Mouse (Mus musculus) liver, embryonic 15.5 days (tissue): Measurements from ENCODE around the gene Cyb5r2. TPM values are rescaled to one million over a fixed set of nuclear protein-coding genes. Genes with fewer than 3 reads are reported as not detected.

Source experiments
- ATAC-seq: fragments of 200-750 bp; cut with Nextera tagmentation; 2 replicates; pipeline ENCODE4 v1.8.0; 2017; ENCODE audit warnings: moderate number of reproducible peaks, mild to moderate bottlenecking, moderate library complexity; ENCODE audit not compliant: insufficient read depth
- H3K27ac ChIP-seq: fragments of 300-500 bp; sonication (generic); replicated peaks from 2 replicates; pipeline ENCODE4 v1.5.1; 2015; ENCODE audit warnings: mild to moderate bottlenecking, inconsistent platforms
- H3K27me3 ChIP-seq: fragments of 300-500 bp; sonication (generic); 2 replicates; pipeline ENCODE4 v1.6.1; 2015; ENCODE audit warnings: mild to moderate bottlenecking, inconsistent platforms
- H3K36me3 ChIP-seq: fragments of 300-500 bp; sonication (generic); replicated peaks from 2 replicates; pipeline ENCODE4 v1.6.1; 2015; ENCODE audit warnings: moderate library complexity, mild to moderate bottlenecking, inconsistent platforms
- H3K4me1 ChIP-seq: fragments of 300-500 bp; sonication (generic); replicated peaks from 2 replicates; pipeline ENCODE4 v1.6.1; 2015; ENCODE audit warnings: inconsistent platforms
- H3K4me2 ChIP-seq: fragments of 300-500 bp; sonication (generic); 2 replicates; pipeline ENCODE4 v1.6.1; 2015; ENCODE audit warnings: moderate library complexity, mild to moderate bottlenecking, inconsistent platforms
- H3K4me3 ChIP-seq: fragments of 300-500 bp; sonication (generic); replicated peaks from 2 replicates; pipeline ENCODE4 v1.5.1; 2015; ENCODE audit warnings: mild to moderate bottlenecking, inconsistent platforms
- H3K9ac ChIP-seq: fragments of 300-500 bp; sonication (generic); 2 replicates; pipeline ENCODE4 v1.6.1; 2015; ENCODE audit warnings: moderate library complexity, mild to moderate bottlenecking, inconsistent platforms
- H3K9me3 ChIP-seq: fragments of 300-500 bp; sonication (generic); replicated peaks from 2 replicates; pipeline ENCODE4 v1.6.1; 2016; ENCODE audit warnings: inconsistent platforms
- WGBS: fragments of 180-500 bp; shearing (Covaris S2); methylation state at CpG from one replicate; pipeline ENCODE4 v1.1.7; 2015; ENCODE audit warnings: mixed read lengths; ENCODE audit not compliant: insufficient replicate concordance; 5-methylcytosine and 5-hydroxymethylcytosine counted together
- polyA plus RNA-seq: library from polyadenylated mRNA; unstranded; fragments of >200 nt; fragmentation: Nextera tagmentation; extraction: Ambion mirVana; gene quantifications from 2 replicates; pipeline ENCODE4 v1.2.1, GENCODE M21; 2015

Cyb5r2 gene
- polyA plus RNA-seq = not detected in 2 replicates

DNA sequence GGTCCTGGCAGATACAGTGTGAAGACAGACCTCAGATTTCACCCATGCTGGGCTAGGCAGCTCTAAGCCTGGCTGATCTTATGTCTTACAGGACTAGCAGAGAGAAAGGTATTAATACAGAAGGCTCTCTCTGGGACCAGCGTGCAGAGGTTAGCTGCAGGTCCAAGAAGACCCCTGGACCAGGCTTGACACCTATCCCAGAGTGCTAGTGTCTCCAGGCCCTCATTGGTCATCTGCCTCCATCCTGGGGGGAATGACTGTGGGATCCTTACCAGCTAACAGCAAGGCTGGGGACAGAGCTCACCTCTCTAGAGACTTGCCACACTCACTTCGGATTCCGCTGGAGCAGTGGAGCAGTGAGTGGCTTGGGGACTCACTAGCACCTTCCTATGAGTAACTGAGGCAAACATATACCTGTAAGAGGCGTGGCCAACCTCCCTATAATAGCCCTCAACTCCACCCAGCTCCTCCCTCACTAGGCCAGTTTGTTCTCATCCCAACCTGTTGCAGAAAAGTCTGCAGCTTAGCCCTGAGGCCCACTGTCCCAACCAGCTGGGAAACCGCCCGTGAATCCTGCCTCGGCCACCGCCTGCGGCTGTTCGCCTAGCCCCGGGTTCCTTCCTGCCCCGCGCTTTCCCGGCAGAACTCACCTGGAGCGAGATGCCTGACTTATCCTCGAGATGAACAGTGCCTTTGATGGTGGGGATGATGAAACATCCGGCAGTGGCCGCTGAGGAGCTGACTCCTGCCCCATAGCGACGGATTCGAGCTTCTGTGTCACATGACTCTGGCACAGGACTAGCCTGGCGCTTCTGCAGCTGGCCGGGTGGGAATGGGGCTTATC lies at the start of gene Cyb5r2:
TSS of gene Cyb5r2 (minus strand) at position 725 of the 844 bp plus-strand sequence.
- peak within 1 kb of the TSS; percentile 20; the same call in 1 of the 2 replicates for H3K4me2 ChIP-seq
- no peaks in the 10 kb centered on the region for H3K9me3 ChIP-seq
- no peaks in the 10 kb centered on the region for H3K36me3 ChIP-seq
- H3K27ac ChIP-seq = no peak within 1 kb of the TSS
- H3K4me3 ChIP-seq = no peak within 1 kb of the TSS
- WGBS = 9% methylated on average over 23 of the region's 23 CpGs
- H3K4me1 ChIP-seq = no peaks in the 10 kb centered on the region
- ATAC-seq = 0 out of 2 replicates have a peak, but pooled peaks have one; percentile 22
- H3K27me3 ChIP-seq = no peaks in the 10 kb centered on the region
- no peak within 1 kb of the TSS for H3K9ac ChIP-seq

DNA sequence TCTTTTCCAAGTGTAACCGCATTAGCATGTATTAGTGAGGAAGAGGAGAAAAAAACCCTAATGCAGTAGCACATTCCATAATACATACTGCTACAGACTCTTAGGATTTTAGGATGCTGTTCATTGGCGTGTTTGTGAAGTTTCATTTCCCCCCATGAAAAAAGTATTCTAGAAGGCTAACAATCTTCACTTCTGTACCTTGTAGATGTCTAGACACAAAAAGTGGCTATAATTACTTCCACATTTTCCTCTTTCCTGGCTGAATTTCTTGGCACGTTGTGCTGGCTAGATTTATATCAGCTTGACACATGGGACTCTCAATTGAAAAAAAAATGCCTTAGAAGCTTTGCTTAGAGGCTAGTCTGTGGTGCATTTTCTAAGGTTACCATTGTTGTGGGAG lies 44.3 kb upstream of the Cyb5r2 start:
- no peaks in the 10 kb centered on the region for H3K36me3 ChIP-seq
- no peaks in the 10 kb centered on the region for H3K27me3 ChIP-seq
- 47% methylated on average over 3 of the region's 3 CpGs for WGBS
- H3K4me3 ChIP-seq = no peak overlapping the region
- H3K27ac ChIP-seq = no peak overlapping the region
- no peaks in the 10 kb centered on the region for H3K9me3 ChIP-seq
- H3K4me1 ChIP-seq = no peaks in the 10 kb centered on the region
- no peak for ATAC-seq
- H3K9ac ChIP-seq = no peak overlapping the region
- no peak overlapping the region for H3K4me2 ChIP-seq

DNA sequence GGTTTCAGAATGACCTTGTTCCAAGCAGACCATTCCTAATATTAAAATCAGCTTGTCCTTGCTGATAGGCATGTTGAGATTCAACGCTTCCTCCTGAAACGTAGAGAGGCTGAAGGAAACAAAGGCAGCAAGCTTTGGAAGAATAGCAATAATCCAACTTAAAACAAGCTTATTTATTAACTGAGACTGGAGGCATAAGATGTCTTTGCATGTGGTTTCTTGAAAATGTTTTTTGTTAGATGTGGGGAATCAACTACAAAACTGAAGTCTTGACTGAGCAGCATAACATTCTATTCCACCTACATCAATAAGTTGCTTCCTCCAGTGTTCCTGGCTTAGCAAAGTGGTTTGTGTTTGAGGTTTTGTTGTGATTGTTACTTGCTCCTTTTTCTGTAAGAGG lies 43.3 kb upstream of the Cyb5r2 start, which contains the start of gene Ovch2:
TSS of gene Ovch2 (minus strand) at position 101 of the 400 bp plus-strand sequence.
- Histone ChIP-seq H3K4me1 (no peaks in the 10 kb centered on the region), H3K36me3 (no peaks in the 10 kb centered on the region), H3K27ac (no peak within 1 kb of the TSS), H3K9me3 (no peaks in the 10 kb centered on the region), H3K9ac (no peak within 1 kb of the TSS), H3K4me3 (no peak within 1 kb of the TSS), H3K4me2 (no peak within 1 kb of the TSS), H3K27me3 (no peaks in the 10 kb centered on the region)
- 67% methylated on average over 2 of the region's 2 CpGs for WGBS
- ATAC-seq = no peak

DNA sequence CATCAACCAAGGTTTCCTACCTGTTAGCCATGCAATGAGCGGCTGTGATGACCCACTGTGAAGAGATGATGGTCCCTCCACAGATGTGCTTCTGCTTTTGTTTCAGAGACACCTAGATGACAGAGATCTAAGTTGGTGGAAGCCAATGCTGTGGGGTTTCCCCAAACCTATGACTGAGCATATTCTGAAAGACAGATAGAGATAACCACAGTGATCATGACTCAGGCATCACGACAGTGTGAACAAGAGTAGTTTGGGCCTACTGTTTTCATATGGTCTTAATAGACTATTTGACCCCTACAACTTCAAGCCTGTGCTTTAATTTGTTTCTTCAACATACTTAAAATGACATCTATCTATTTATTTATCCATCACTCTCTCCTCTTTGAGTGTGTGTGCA lies 38.7 kb upstream of the Cyb5r2 start:
- H3K4me1 ChIP-seq = no peaks in the 10 kb centered on the region
- no peak overlapping the region for H3K4me2 ChIP-seq
- no peak overlapping the region for H3K27ac ChIP-seq
- H3K36me3 ChIP-seq = no peaks in the 10 kb centered on the region
- H3K9ac ChIP-seq = no peak overlapping the region
- no peaks in the 10 kb centered on the region for H3K27me3 ChIP-seq
- no peak for ATAC-seq
- no peak overlapping the region for H3K4me3 ChIP-seq
- no peaks in the 10 kb centered on the region for H3K9me3 ChIP-seq
- WGBS = 55% methylated on average over 2 of the region's 2 CpGs

DNA sequence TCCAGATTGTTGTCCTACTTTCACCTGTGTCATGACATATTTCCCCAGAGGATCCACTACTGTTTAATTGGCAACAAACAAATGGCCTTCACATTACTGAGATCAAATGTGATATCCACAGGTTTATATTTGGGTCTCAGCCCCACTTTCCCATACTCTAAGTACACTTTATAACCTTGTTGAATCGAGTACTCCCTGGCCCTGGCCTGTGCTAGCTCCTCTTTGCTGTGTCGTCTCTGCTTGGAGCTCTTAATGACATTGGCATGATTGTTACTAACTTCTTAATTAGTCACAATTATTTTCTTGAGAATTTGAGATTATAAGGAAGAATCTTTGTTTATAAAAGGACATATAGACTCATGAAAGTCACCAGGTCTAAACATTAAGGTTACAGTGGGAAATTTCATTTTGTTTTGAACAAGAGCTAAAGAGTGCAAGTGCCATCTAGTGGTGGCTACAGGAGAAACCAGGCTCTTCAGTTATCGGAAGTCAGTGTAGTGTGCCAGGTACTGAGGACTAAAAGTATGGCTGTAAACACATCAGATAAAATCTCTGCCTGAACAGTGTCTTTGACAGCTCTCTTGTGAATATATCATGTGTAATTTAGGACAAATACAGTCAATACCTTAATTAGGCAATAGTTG lies 30.3 kb upstream of the Cyb5r2 start:
- no peak overlapping the region for H3K4me3 ChIP-seq
- H3K4me2 ChIP-seq = no peak overlapping the region
- H3K9ac ChIP-seq = no peak overlapping the region
- H3K27ac ChIP-seq = no peak overlapping the region
- no peaks in the 10 kb centered on the region for H3K27me3 ChIP-seq
- 36% methylated on average over 3 of the region's 3 CpGs for WGBS
- H3K4me1 ChIP-seq = no peaks in the 10 kb centered on the region
- ATAC-seq = no peak
- no peaks in the 10 kb centered on the region for H3K9me3 ChIP-seq
- no peaks in the 10 kb centered on the region for H3K36me3 ChIP-seq

DNA sequence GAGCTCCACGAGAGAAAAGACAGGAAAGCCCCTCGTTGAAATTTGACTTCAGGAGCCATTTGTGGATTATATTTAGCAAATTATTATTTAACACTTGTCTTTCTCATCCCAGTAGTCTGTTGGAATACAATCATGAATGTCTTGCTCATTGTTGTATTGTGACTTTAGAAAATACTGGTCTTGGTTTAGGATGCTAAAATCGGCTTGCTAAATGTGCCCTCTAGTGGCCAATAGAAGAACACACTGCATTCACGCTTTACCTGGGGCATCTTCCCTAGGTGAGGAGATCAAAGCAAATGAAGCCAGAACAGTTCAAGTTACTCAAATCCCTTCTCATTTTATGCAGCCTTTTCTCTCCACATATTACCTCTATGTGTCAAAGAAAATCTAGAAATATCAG lies 21.8 kb upstream of the Cyb5r2 start:
- no peak for ATAC-seq
- H3K4me1 ChIP-seq = no peaks in the 10 kb centered on the region
- no peaks in the 10 kb centered on the region for H3K9me3 ChIP-seq
- no peak overlapping the region for H3K27ac ChIP-seq
- H3K4me2 ChIP-seq = no peak overlapping the region
- H3K4me3 ChIP-seq = no peak overlapping the region
- 32% methylated on average over 4 of the region's 4 CpGs for WGBS
- no peaks in the 10 kb centered on the region for H3K36me3 ChIP-seq
- no peak overlapping the region for H3K9ac ChIP-seq
- H3K27me3 ChIP-seq = no peaks in the 10 kb centered on the region

DNA sequence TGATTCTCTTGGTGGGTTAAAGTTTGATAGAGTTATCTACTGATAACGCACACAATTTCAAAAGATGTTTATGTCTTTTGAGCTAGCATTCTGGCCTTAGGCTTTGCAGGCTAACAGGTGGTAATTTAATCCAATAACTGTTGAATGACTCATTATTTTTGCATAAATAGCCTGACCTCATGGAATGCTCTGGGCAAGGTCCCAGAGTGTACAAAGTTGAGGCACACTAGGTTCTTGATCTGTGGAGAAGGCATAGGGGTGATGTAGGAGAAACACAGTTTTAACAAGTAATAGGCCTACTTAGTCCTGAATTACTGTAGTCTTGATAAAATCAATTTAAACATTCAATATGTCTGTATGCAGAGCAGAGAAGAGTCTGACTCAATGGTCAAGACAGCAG lies 20.4 kb upstream of the Cyb5r2 start:
- ATAC-seq = no peak
- Histone ChIP-seq H3K27me3 (no peaks in the 10 kb centered on the region), H3K9ac (no peak overlapping the region), H3K36me3 (no peaks in the 10 kb centered on the region), H3K4me3 (no peak overlapping the region), H3K27ac (no peak overlapping the region), H3K4me2 (no peak overlapping the region), H3K4me1 (no peaks in the 10 kb centered on the region), H3K9me3 (no peaks in the 10 kb centered on the region)
- 56% methylated on average over 1 of the region's 1 CpGs for WGBS

DNA sequence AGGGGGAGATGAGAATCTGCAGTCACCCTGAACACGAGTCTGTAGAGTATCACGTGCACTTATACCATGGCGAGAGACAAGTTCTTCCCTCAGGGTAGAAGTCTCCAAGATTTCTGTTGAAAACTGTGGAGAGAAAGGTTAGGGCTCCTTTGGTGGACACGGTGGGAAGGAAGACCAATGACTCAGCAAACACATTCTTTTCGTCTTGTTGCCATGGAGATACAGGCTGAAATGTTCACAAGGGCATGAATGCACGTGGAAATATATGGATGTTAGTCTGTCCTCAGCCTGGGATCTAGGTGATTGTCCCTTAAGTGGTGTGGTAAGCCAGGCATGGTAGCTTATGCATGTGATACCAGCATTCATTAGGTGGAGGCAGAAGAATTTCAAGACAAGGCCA lies 13.0 kb upstream of the Cyb5r2 start:
- Histone ChIP-seq H3K27ac (no peak overlapping the region), H3K36me3 (no peaks in the 10 kb centered on the region), H3K4me3 (no peak overlapping the region), H3K4me2 (no peak overlapping the region), H3K4me1 (no peaks in the 10 kb centered on the region), H3K27me3 (no peaks in the 10 kb centered on the region), H3K9me3 (no peaks in the 10 kb centered on the region), H3K9ac (no peak overlapping the region)
- 45% methylated on average over 6 of the region's 6 CpGs for WGBS
- no peak for ATAC-seq

DNA sequence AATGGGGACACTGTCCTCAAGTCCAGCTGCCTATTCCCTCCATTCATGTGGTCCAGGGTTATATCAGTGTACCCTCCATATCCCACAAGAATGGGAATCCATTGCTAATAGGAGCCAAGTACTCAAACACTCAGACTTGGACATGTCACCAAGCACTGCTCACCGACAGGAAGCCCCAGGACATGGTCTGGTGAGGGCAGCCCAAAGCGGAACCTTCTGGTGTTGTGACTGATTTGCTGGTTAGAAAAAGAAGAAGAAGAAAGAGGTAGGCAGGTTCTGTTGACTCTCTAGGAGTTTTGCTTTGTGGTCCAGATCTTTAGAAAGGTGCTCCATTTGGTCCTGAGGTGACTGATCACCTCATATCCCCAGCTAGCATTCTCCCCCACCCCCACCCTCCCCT lies 1.1 kb downstream of the Cyb5r2 start:
- H3K9ac ChIP-seq = no peak overlapping the region
- H3K27me3 ChIP-seq = no peaks in the 10 kb centered on the region
- no peak overlapping the region for H3K27ac ChIP-seq
- no peak for ATAC-seq
- H3K4me1 ChIP-seq = no peaks in the 10 kb centered on the region
- H3K4me2 ChIP-seq = no peak overlapping the region
- no peaks in the 10 kb centered on the region for H3K36me3 ChIP-seq
- H3K4me3 ChIP-seq = no peak overlapping the region
- 61% methylated on average over 2 of the region's 2 CpGs for WGBS
- H3K9me3 ChIP-seq = no peaks in the 10 kb centered on the region

DNA sequence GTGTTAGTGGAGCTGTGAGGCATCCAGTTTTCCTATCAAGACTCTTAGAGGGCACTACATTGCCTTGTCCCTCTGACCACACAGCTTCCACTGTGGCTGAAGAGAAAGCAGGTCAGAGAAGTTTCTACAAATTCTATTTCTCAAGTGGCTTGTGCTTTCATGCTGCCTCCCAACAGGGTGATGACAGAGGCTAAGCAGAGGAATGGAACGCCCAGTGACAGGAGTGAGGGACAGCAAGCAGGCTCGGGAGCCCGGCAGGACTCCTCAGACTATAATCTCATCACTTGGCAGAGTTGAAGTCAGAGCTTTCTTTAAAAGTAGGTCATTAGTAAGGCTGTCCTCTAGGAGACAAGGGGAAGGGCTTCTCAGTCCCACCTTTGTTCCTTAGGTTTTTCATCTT lies 1.9 kb downstream of the Cyb5r2 start:
- no peaks in the 10 kb centered on the region for H3K36me3 ChIP-seq
- WGBS = 62% methylated on average over 3 of the region's 3 CpGs
- ATAC-seq = no peak
- H3K27me3 ChIP-seq = no peaks in the 10 kb centered on the region
- no peaks in the 10 kb centered on the region for H3K4me1 ChIP-seq
- H3K4me3 ChIP-seq = no peak overlapping the region
- H3K9me3 ChIP-seq = no peaks in the 10 kb centered on the region
- H3K9ac ChIP-seq = no peak overlapping the region
- no peak overlapping the region for H3K27ac ChIP-seq
- no peak overlapping the region for H3K4me2 ChIP-seq

DNA sequence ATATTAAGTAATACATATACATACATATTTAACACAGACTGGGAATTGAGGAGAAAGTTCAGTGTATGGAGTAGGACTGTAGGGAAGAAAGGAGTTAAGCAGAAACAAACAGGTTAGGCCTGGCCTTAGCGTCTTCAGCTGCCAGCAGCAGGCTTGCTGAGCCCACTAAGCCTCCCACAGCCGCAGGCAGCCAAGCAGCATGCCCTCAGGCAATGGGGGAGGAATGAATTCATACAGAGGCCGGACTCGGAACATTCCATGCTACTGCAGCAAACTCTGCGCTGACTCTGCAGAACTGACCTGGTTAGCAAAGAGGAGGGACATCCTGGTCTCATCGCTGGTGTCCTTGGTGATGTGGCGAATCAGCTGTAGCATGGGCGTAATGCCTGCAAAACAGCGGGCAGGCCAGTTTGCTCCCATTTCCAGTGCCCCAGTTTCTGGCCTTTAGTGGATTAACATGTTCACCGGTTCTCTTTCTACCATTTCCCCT lies 5.8 kb downstream of the Cyb5r2 start:
- H3K4me3 ChIP-seq = no peak overlapping the region
- H3K27ac ChIP-seq = no peak overlapping the region
- no peaks in the 10 kb centered on the region for H3K9me3 ChIP-seq
- 67% methylated on average over 10 of the region's 10 CpGs for WGBS
- no peaks in the 10 kb centered on the region for H3K4me1 ChIP-seq
- H3K4me2 ChIP-seq = no peak overlapping the region
- H3K27me3 ChIP-seq = no peaks in the 10 kb centered on the region
- ATAC-seq = no peak
- no peaks in the 10 kb centered on the region for H3K36me3 ChIP-seq
- no peak overlapping the region for H3K9ac ChIP-seq
